Mouse (Mus musculus) layer of hippocampus, adult 8-10 months (tissue): ENCODE measurements around the gene Tnr. TPM values are rescaled to one million over a fixed set of nuclear protein-coding genes. Genes with fewer than 3 reads are reported as not detected.

Experiments used
- DNase-seq, 2 experiments: peaks; one replicate each; pipeline ENCODE4 v3.0.0; 2022; ENCODE audit warnings: low spot score in 2 of 2
- total RNA-seq, 4 experiments: library from RNA; stranded (reverse); gene quantifications; 2 replicates each; pipeline ENCODE4 v1.2.4; 2022

Gene Tnr
- total RNA-seq, 4 experiments from 2014 or later = 120 to 153 (median 134) TPM

GRCm38 (mm10) chr1:159861782-159862474 is 338.4 kb downstream of the Tnr start:
- no peak for DNase-seq

DNA sequence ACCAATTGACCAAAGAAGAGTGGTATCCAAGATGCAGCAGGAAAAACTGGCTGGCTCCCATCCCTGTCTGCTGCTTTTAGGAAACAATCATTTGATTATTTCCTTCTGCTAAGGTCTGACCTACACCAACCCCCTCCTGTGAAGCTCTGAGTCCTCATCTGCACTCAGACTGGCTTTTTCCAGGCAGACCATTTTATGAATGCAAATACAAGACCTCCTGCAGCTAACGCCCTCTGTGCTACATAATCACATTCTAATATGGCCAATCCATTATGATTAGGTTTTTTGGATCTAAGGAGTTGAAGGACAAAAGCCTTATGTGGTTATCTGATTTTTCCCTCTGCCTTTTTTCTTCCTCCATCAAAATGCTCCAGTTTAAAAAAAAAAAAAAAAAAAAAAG is 342.1 kb downstream of the Tnr start:
- no peak for DNase-seq

DNA sequence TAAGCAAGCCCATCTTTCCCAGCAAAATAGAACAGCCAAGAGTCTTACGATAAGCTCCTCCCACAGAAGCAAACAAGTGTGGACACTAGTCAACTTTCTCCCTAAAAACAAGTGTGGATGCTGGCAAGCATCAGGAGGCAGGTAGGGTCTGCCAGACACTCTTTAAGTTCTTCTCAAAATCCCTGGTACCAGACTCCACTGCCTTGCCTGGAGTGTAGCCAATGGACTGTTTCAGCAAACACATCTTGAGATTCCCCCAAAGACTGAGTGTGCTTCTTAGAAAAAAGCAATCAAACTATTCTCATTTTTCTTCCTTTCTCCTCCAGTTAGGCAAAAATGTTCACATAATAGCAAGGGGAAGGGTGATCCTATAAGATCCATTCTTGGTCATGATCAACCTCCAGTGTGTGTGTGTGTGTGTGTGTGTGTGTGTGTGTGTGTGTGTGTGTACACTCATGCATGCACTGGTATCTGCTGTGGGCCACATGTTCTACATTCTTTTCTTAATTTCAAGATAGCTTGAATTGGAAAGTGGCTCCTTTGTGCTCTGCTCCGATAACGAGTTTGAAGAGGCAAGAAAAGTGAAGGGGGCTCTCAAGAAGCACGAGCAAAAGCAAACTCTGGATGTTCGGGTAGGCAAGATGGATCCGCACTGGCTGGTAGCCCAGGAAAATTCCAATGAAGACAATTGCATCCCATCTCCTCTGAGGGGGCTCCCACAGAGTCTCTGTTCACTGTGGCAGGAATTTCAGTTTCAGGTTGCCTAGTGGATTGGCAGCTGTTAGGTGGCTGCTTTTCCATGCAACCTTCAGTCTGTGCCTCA is 346.3 kb downstream of the Tnr start:
- no peak for DNase-seq

DNA sequence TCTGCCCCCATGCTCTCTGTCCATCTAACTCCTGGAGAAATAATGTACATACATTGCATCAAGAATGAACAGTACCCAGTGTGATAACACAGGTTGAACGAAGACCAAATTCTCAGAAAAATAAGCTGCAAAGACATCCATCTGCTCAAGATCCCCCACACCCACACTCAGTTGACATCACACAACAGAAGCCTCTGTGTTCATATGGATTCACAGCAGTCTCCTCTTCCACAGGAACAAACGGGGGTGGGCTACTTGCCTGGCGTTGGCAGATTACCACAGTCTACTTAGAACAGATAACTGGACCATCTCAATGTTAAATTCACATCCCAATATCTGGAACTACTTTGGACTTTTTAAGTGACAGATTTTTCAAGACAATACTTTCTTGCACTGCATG is 349.3 kb downstream of the Tnr start:
- peak; percentile 56 to 61 for DNase-seq

GRCm38 (mm10) chr1:159878681-159879080 is 355.1 kb downstream of the Tnr start:
- DNase-seq = no peak

- DNase-seq = peak in 1 of 2 experiments; percentile 18
Measured at GRCm38 (mm10) chr1:159879866-159880265, 356.3 kb downstream of the Tnr start.

GRCm38 (mm10) chr1:159885476-159885875 is 361.9 kb downstream of the Tnr start:
- DNase-seq = no peak

DNA sequence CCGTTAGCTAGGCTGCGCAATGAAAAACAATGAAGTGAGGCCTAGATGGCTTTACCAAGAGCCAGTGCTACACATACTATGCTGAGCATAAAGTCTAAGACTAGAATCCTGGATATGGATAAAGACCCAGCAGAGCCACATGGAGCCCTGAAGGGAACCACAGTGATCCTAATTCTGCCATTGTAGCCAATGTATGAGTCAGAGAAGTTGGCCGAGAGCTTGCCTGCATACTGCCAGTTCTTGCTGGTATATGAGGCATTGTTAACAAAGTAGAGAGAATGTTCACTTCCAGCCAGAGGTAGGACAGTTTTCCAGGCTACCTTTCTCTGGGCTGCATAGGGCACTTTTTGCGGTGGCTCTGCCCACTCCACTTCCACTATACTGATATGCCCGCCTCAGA is 365.0 kb downstream of the Tnr start:
- no peak for DNase-seq

DNA sequence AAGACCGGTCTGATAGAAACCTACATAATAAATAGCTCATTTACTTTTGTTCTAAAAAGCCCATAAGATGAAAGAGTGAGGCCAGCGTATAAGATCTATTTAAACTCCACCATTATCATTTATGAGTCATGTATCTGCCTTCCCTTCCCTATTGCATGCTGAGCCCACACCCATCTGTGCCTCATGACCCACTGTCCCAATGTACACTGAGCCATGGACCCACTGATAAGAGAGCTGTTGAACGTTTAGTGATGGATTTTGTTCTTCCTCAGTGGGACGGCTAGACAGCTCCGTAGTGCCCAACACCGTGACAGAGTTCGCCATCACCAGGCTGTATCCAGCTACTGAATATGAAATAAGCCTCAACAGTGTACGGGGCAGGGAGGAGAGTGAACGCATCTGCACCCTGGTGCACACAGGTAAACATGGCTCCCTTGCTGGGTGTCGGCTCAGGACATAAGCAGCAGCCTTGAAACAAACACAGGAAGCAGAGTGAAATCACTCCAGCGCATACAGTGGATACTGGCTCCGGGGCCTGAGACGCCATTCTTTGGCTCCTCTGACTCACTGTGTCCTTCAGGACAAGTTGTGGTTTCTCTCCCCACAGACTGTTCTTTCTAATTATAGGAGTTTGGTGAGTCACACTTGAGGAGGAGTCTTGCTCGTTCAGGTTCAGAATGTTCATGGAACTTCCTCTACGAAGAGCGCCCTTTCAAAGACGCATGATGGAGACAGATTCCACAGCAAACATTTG is 365.6 kb downstream of the Tnr start:
- no peak for DNase-seq

GRCm38 (mm10) chr1:159890524-159890923 is 367.0 kb downstream of the Tnr start:
- no peak for DNase-seq

DNA sequence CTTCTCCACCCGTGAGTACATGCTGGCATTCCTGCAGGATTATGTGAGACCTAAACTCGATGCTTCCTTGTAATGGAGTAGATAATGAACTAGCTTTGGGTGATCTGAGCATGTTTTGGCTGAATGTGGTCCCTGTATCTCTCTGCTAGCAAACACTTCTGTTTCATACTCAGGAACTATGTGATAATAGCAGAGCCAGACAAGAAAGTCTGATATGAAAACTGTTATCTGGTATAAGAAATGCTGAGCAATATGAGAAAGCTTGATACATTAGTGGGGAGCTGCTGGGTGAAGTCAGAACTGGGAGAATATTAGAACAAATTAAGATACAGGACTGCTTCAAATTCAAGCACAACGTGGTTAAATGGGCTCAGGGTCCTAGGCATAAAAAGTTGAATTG is 371.5 kb downstream of the Tnr start:
- DNase-seq = no peak

GRCm38 (mm10) chr1:159899991-159900390 is 376.4 kb downstream of the Tnr start:
- no peak for DNase-seq

DNA sequence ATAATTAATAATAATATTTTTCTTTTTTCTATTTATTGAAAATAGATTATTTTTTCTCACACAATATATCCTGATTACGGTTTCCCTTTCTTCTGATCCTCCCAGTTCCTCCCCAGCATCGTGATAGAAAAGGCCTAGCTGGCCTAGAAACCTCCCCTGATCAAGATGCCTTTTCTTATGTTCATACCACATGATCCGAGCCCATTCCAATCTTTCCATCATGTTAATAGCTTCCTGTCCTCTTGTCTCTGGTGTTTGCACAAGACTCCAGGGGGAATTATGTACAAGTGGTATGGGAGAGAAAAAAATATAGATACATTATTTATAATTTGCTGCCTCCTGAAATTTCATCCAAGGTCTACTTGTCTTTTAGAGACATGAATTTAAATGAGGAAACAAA is 377.1 kb downstream of the Tnr start:
- no peak for DNase-seq

DNA sequence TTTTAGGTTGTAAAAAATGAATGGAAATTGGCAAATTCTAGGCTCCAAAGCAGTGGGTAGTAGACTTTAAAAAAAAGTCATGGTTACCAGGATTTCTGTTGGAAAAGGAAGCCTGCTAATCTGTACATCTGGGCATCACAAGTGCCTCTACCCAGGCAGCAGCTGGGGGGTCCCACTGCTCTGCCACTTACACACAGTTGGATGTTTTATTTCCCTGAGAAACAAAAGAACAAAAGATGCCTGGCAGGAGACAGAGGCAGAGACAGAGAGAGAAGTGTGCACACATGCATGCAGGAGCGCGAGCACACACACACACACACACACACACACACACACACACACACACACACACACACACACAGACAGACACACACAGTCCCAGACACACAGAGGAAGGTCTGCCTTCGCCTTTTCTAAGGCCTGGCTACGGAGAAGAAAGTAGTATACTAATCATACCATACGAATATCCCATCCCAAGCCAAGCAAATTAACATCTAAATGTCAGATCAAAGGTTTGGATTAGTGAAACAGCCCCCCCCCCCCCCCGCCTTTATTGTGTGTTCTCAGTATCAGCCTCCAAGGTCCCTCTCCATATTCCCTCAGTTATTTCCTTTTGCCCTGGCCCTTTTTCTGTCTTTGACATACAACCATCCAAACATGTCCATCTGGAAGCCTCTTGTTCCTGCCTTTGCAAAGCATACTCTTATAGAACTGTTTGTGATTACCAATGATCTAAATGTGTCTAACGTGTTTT is 378.0 kb downstream of the Tnr start:
- no peak for DNase-seq

- no peak for DNase-seq
Measured at GRCm38 (mm10) chr1:159902120-159902497, 378.5 kb downstream of the Tnr start.

- no peak for DNase-seq
Measured at GRCm38 (mm10) chr1:159911006-159911405, 387.4 kb downstream of the Tnr start.

DNA sequence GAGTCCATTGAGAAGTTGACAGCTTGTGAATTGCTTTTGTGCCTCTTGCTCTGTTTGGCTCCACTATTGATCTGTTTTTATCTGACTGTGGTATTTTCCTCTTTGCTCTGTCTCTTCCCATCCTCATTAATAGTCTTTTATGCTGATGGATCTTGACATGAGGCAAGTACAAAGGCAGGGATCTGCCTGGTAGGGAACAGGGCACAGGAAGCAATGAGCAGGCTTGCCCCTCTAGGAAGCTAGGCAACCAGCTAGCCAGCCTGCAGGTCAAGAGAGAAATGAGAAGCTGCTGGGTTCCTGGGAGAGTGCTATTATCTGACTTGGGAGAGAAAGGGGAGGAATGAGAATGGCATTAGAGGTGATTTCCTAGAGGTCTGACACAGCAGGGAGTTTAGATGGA is 391.2 kb downstream of the Tnr start:
- no peak for DNase-seq

GRCm38 (mm10) chr1:159920571-159920970 is 397.0 kb downstream of the Tnr start:
- no peak for DNase-seq

GRCm38 (mm10) chr1:159923010-159923409 is 399.4 kb downstream of the Tnr start:
- DNase-seq = no peak

DNA sequence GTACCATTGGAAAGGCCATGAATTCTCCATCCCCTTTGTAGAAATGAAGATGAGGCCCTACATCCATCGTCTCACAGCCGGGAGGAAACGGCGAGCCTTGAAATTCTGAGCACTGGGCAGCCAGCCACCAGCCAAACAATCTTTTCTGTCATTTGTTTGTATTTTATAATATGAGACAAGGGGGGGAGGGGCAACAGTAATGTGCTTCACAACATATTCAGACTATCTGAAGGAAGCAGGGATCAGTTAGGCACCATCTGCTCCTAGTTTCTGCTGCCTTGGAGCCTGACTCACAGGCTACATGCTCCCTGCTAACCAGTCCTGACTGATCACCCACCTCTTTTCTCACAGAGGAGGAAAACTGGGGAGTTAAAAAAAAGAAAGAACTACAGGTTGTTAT is 400.5 kb downstream of the Tnr start:
- DNase-seq = peak in 1 of 2 experiments; percentile 34

DNA sequence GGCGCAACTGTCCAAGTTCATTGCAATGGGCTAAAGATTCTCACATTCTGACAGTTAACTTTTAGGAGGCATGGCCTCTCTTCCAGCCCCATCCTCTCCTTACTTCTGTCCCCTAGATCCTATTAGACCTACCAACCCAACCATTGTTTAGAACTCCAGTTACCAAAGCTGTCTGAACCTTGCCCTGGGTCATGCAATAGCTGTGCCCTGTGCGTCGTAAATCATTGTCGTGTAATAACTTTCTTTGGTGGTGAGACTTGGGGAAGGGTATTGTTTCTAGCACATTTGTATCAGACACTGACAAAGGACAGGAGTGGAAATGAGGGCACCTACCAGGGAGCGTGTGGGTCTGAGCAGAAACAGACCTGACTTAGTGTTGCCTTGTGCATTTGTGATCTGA is 401.1 kb downstream of the Tnr start:
- no peak for DNase-seq
